8 mouse cellular contexts compared by ENCODE assay signal in the genomic region with DNA sequence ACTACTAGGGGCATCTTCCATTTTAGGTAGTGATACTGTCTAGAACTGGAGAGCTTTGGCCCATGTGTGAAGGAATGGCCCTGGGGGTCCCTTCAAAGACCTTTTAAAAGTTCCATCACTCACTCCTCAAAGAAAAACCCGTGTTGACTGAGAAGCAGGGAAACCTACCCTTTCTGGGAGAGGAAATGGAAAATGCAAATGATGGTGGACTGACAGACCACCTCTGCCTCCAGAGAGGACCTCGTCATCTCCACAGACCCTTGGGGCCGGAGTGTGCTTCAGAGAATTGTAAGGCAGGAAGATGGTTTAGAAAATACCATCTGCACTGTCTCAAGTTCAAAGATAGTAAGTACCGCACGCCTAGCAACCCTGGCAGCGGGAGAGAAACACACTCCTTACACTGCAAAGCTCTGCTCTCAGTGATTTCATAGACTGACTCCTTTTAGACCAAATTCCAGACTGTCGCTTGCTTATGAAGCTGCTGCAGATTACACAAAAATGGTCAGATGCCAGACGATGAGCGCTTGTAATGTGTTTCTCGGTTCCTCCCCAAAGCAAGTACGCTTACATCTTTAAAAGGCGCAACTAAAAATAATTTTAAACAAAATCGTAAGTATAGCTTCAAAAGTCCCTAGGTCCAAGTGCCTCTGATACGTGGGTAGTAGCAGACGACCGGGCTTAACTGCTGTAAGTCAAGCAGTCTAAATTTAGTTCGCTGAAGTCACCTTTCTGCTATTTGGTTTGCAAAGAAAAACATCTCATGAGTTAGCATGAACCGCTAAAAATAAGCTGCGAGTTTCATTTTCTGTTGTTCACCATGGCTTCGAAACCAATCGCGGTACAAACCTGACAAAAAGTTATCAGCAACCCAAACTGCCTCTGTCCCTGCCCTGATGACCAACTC. TPM values are rescaled to one million over a fixed set of nuclear protein-coding genes. Genes with fewer than 3 reads are reported as not detected.
A peak's percentile ranks its signal among the peaks of the same experiment; 100 is the strongest.
DNase-seq lines count a peak whose midpoint lies in the region; ATAC-seq lines count a peak whose summit lies in the region.

No protein-coding gene starts in this region.

- H3K27me3 ChIP-seq in heart, embryonic 13.5 days (replicated peaks), result no peaks in the 10 kb centered on the region
- H3K27me3 ChIP-seq in lung, embryonic 16.5 days (ENCODE audit: control insufficient read depth, insufficient read depth, low read depth, low read length), result no peaks in the 10 kb centered on the region

- peak; percentile 19 for DNase-seq in thymus, postnatal 14 days
- no peak for DNase-seq in thymus, adult 18-20 months
- peak; percentile 85 for DNase-seq in telencephalon, adult 2 months (ENCODE audit: low read depth, low spot score)
- DNase-seq in adrenal gland, postnatal 25 days, result no peak
- no peak for DNase-seq in adrenal gland, postnatal 36 days
- no peak for DNase-seq in cerebellum, postnatal 10 days

- H3K36me3 ChIP-seq in heart, embryonic 13.5 days, result peaks cover 7% of the 10 kb centered on the region; the same call in 1 of the 2 replicates
- no peaks in the 10 kb centered on the region for H3K36me3 ChIP-seq in lung, embryonic 16.5 days (ENCODE audit: control insufficient read depth, insufficient read depth, low read length)

- H3K27ac ChIP-seq in heart, embryonic 13.5 days (replicated peaks), result peak overlapping the region; percentile 99
- peak overlapping the region; percentile 56 for H3K27ac ChIP-seq in lung, embryonic 16.5 days (ENCODE audit: low read length)

- H3K4me2 ChIP-seq in heart, embryonic 13.5 days, result peak overlapping the region; percentile 59
- H3K4me2 ChIP-seq in lung, embryonic 16.5 days (ENCODE audit: low read depth, low read length), result peak overlapping the region; percentile 17; the same call in 1 of the 2 replicates

- H3K9ac ChIP-seq in heart, embryonic 13.5 days, result peak overlapping the region; percentile 73
- no peak overlapping the region for H3K9ac ChIP-seq in lung, embryonic 16.5 days (ENCODE audit: low read length)

- H3K4me1 ChIP-seq in heart, embryonic 13.5 days, result peaks cover 46% of the 10 kb centered on the region
- H3K4me1 ChIP-seq in lung, embryonic 16.5 days (replicated peaks; ENCODE audit: control insufficient read depth, insufficient read depth, low read length), result peaks cover 6% of the 10 kb centered on the region; the same call in 1 of the 2 replicates

- H3K9me3 ChIP-seq in heart, embryonic 13.5 days, result no peaks in the 10 kb centered on the region
- H3K9me3 ChIP-seq in lung, embryonic 16.5 days (ENCODE audit: control insufficient read depth, low read length), result no peaks in the 10 kb centered on the region

- H3K4me3 ChIP-seq in heart, embryonic 13.5 days, result peak overlapping the region; percentile 24
- no peak overlapping the region for H3K4me3 ChIP-seq in lung, embryonic 16.5 days (ENCODE audit: low read length)

- 22% methylated on average over 22 of the region's 22 CpGs for WGBS in heart, embryonic 13.5 days
- 57% methylated on average over 22 of the region's 22 CpGs for WGBS in lung, embryonic 16.5 days

- ATAC-seq in heart, embryonic 13.5 days (ENCODE audit: extremely low read depth, insufficient number of reproducible peaks, low FRiP score, low TSS enrichment), result peak; percentile 9
- ATAC-seq in lung, embryonic 16.5 days (ENCODE audit: low read depth), result peak; percentile 68

RNA-seq across cellular contexts. Expression of gene Zbtb38, which starts 12.6 kb away (rescaled TPM):
- 27.1 and 31.3 TPM in 2 replicates for polyA plus RNA-seq in heart, embryonic 13.5 days (2015; fragmentation: Nextera tagmentation; extraction: Ambion mirVana)
- polyA plus RNA-seq in lung, embryonic 16.5 days (2015; fragmentation: Nextera tagmentation; extraction: Ambion mirVana), result 27.2 and 29.2 TPM in 2 replicates
- total RNA-seq in adrenal gland, postnatal 25 days (2021), result 56.5 and 65.6 TPM in 2 replicates
- 10 to 100 TPM; 56.1 to 75.8 TPM for total RNA-seq in adrenal gland, postnatal 36 days (2021)

Comparison
In these comparisons a context has a peak if more than half of its experiments do, and no peak if none do; other contexts are left out.
1. DNase-seq: peak in thymus, postnatal 14 days (single experiment) and telencephalon, adult 2 months (single experiment); none in thymus, adult 18-20 months (0 of 2), adrenal gland, postnatal 25 days (single experiment), adrenal gland, postnatal 36 days (0 of 2) and cerebellum, postnatal 10 days (0 of 2).